Comparison of ENCODE assay signal across 16 mouse cellular contexts in genomic region chr8:79145210-79145609, GRCm38 (mm10).
DNase-seq lines count a peak whose midpoint lies in the region; ATAC-seq lines count a peak whose summit lies in the region.
"Had no signal": no experiment of that assay in that cellular context is flagged by ENCODE, and none has a peak within 500 bp of the region (broad histone marks: within the 10 kb centered on the region; RNA-seq: fewer than 3 reads in every experiment).

No protein-coding gene starts in this region.

- no peaks in the 10 kb centered on the region; the same call in 1 of the 2 replicates for H3K36me3 ChIP-seq in hindbrain, embryonic 15.5 days
- H3K36me3 ChIP-seq: heart, embryonic 15.5 days had no signal

- peak; percentile 87 for ATAC-seq in hindbrain, embryonic 15.5 days (ENCODE audit: low FRiP score, low read depth)
- ATAC-seq in erythroid progenitor cell, adult 5-6 weeks (replicated peaks; ENCODE audit: low FRiP score, poor library complexity, severe bottlenecking): no peak
- ATAC-seq: forebrain, embryonic 14.5 days; intestine, postnatal 0 days had no signal

- no peaks in the 10 kb centered on the region for H3K27me3 ChIP-seq in hindbrain, embryonic 15.5 days
- H3K27me3 ChIP-seq: heart, embryonic 15.5 days; kidney, embryonic 15.5 days had no signal

- no peak overlapping the region for H3K4me3 ChIP-seq in hindbrain, embryonic 15.5 days
- H3K4me3 ChIP-seq: heart, embryonic 15.5 days; kidney, embryonic 15.5 days had no signal

- intact Hi-C loops in left cerebral cortex, postnatal 14 days (cut with DNase I): loop anchor here (10.0 kb wide), 1 partner anchor 110 kb away; no protein-coding TSS in a partner anchor

- peak; percentile 13 for DNase-seq in cerebellum, adult 9-11 months
- no peak for DNase-seq in cerebellum, adult 9-10 months
- peak; percentile 28 to 48 for DNase-seq in left cerebral cortex, postnatal 14 days (ENCODE audit: low spot score in 2 of 2)
- DNase-seq in left cerebral cortex, adult 9 months (ENCODE audit: low spot score in 2 of 2): no peak
- DNase-seq in brain, adult 2 months (ENCODE audit: low read depth, low spot score): peak; percentile 54
- DNase-seq in kidney, postnatal 25 days: no peak
- DNase-seq: adrenal gland, postnatal 14 days; gastrocnemius, postnatal 36 days; lung, adult 18-20 months; thymus, postnatal 14 days had no signal

- H3K9me3 ChIP-seq in hindbrain, embryonic 15.5 days: no peaks in the 10 kb centered on the region
- H3K9me3 ChIP-seq: heart, embryonic 15.5 days; kidney, embryonic 15.5 days had no signal

- WGBS in hindbrain, embryonic 15.5 days: 55% methylated on average over 8 of the region's 8 CpGs

- no peak overlapping the region for H3K9ac ChIP-seq in hindbrain, embryonic 15.5 days
- H3K9ac ChIP-seq: heart, embryonic 15.5 days; kidney, embryonic 15.5 days had no signal

- peaks cover 15% of the 10 kb centered on the region for H3K4me1 ChIP-seq in hindbrain, embryonic 15.5 days (replicated peaks)
- H3K4me1 ChIP-seq: kidney, embryonic 15.5 days had no signal

- peak overlapping the region; percentile 67 for H3K27ac ChIP-seq in hindbrain, embryonic 15.5 days (replicated peaks)
- H3K27ac ChIP-seq: heart, embryonic 15.5 days; kidney, embryonic 15.5 days had no signal

- no peak overlapping the region for H3K4me2 ChIP-seq in hindbrain, embryonic 15.5 days
- H3K4me2 ChIP-seq: heart, embryonic 15.5 days; kidney, embryonic 15.5 days had no signal

Comparison
In these comparisons a context has a peak if more than half of its experiments do, and no peak if none do; other contexts are left out.
1. DNase-seq: peak in cerebellum, adult 9-11 months (single experiment), left cerebral cortex, postnatal 14 days (2 of 2) and brain, adult 2 months (single experiment); none in cerebellum, adult 9-10 months (single experiment), left cerebral cortex, adult 9 months (0 of 2) and kidney, postnatal 25 days (0 of 2).